Mouse (Mus musculus): ENCODE results near the gene Fam216a.

GRCm38 (mm10) chr5:122342874-122343273, 29.3 kb downstream of the Fam216a start:
- no peak for TF ChIP-seq CTCF (IDR thresholded peaks at IDR 0.05; ENCODE audit: low read depth)
- no peak for TF ChIP-seq EP300 (IDR thresholded peaks at IDR 0.05; ENCODE audit: low read depth)
